Mouse (Mus musculus) erythroblast, embryonic 14.5 days (primary cell): ENCODE data around the gene Anapc13.

Experiments used
- GATA1 ChIP-seq: IDR thresholded peaks from 2 replicates; pipeline ENCODE4 v1.6.1; 2012; ENCODE audit warnings: low read length, inconsistent platforms, mixed read lengths
- TAL1 ChIP-seq: IDR thresholded peaks from 3 replicates; pipeline ENCODE4 v1.6.1; 2012; ENCODE audit warnings: low read length, inconsistent platforms, mixed read lengths

DNA sequence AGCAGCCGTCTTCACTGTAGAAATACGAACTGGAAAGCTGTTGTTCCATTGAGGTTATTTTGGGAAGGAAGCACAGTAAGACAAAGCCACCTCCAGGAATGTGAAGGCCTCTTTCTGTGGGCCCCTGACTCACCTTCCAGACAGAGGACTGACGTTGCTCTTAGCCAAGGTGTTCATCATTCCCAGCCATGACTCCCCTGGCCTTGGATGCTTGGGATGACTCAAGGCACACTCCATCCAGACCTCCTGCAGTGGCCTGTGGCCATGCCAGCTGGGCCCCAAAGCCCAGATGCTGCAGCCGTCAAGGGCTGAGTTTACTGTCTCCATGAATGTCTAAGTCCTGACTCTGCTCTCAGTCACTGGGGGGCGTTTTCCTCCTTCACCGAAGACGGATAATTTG is 47.3 kb downstream of the Anapc13 start:
- TF ChIP-seq GATA1 (no peak), TAL1 (no peak)
